Mouse (Mus musculus) cerebral cortex, adult 2 months (tissue): ENCODE results near the gene Rhbdd2.

Source experiments
- WGBS: fragments of 180-500 bp; shearing (Covaris S2); methylation state at CpG from one replicate; pipeline ENCODE4 v1.1.7; 2018; 5-methylcytosine and 5-hydroxymethylcytosine counted together

The Rhbdd2 gene

GRCm38 (mm10) chr5:135645330-135645729 is 12.9 kb downstream of the Rhbdd2 start:
- 74% methylated on average over 5 of the region's 5 CpGs for WGBS

- WGBS, result 85% methylated on average over 6 of the region's 6 CpGs
Observed at GRCm38 (mm10) chr5:135646038-135646437, 13.6 kb downstream of the Rhbdd2 start.

GRCm38 (mm10) chr5:135648461-135649308 is 16.3 kb downstream of the Rhbdd2 start:
- WGBS, result 72% methylated on average over 9 of the region's 9 CpGs

- 86% methylated on average over 1 of the region's 1 CpGs for WGBS
Observed at GRCm38 (mm10) chr5:135649309-135649633, 16.9 kb downstream of the Rhbdd2 start.

GRCm38 (mm10) chr5:135651536-135651935 is 19.1 kb downstream of the Rhbdd2 start:
- 83% methylated on average over 3 of the region's 3 CpGs for WGBS

- WGBS, result 76% methylated on average over 2 of the region's 2 CpGs
Observed at GRCm38 (mm10) chr5:135653209-135653608, 20.8 kb downstream of the Rhbdd2 start.

GRCm38 (mm10) chr5:135656046-135656445 is 23.6 kb downstream of the Rhbdd2 start:
- 79% methylated on average over 5 of the region's 5 CpGs for WGBS

GRCm38 (mm10) chr5:135657128-135657527 is 24.7 kb downstream of the Rhbdd2 start:
- 81% methylated on average over 5 of the region's 5 CpGs for WGBS

- WGBS, result 69% methylated on average over 17 of the region's 17 CpGs
Observed at GRCm38 (mm10) chr5:135657703-135658373, 25.4 kb downstream of the Rhbdd2 start.

GRCm38 (mm10) chr5:135659956-135660355 is 27.5 kb downstream of the Rhbdd2 start:
- WGBS, result 88% methylated on average over 4 of the region's 4 CpGs

GRCm38 (mm10) chr5:135660535-135660934 is 28.1 kb downstream of the Rhbdd2 start:
- WGBS, result 85% methylated on average over 7 of the region's 7 CpGs

GRCm38 (mm10) chr5:135666890-135667289 is 34.5 kb downstream of the Rhbdd2 start:
- WGBS, result 88% methylated on average over 5 of the region's 5 CpGs

- 82% methylated on average over 7 of the region's 7 CpGs for WGBS
Observed at GRCm38 (mm10) chr5:135668071-135668470, 35.7 kb downstream of the Rhbdd2 start.

- WGBS, result 49% methylated on average over 9 of the region's 9 CpGs
Observed at GRCm38 (mm10) chr5:135669741-135670275, 37.4 kb downstream of the Rhbdd2 start, which contains the start of gene Por. TSS of gene Por (plus strand) at chr5:135670033.

- WGBS, result 73% methylated on average over 2 of the region's 2 CpGs
Observed at GRCm38 (mm10) chr5:135670881-135671280, 38.5 kb downstream of the Rhbdd2 start.

GRCm38 (mm10) chr5:135672509-135672908 is 40.1 kb downstream of the Rhbdd2 start:
- WGBS, result 66% methylated on average over 4 of the region's 4 CpGs

GRCm38 (mm10) chr5:135672980-135673379 is 40.6 kb downstream of the Rhbdd2 start:
- 72% methylated on average over 5 of the region's 5 CpGs for WGBS

GRCm38 (mm10) chr5:135674349-135674775 is 41.9 kb downstream of the Rhbdd2 start:
- WGBS, result 54% methylated on average over 3 of the region's 3 CpGs

GRCm38 (mm10) chr5:135674821-135675220 is 42.4 kb downstream of the Rhbdd2 start:
- WGBS, result 3% methylated on average over 11 of the region's 11 CpGs

- 91% methylated on average over 3 of the region's 3 CpGs for WGBS
Observed at GRCm38 (mm10) chr5:135676696-135677095, 44.3 kb downstream of the Rhbdd2 start.

GRCm38 (mm10) chr5:135677251-135677650 is 44.8 kb downstream of the Rhbdd2 start:
- 88% methylated on average over 2 of the region's 2 CpGs for WGBS

GRCm38 (mm10) chr5:135678481-135678880 is 46.1 kb downstream of the Rhbdd2 start:
- WGBS, result 90% methylated on average over 6 of the region's 6 CpGs
